Mouse (Mus musculus): Measurements from ENCODE around the gene Alkbh3. TPM values are rescaled to one million over a fixed set of nuclear protein-coding genes. Genes with fewer than 3 reads are reported as not detected.
A peak's percentile ranks its signal among the peaks of the same experiment; 100 is the strongest.

Gene Alkbh3
- total RNA-seq, 2 experiments from 2014 or later: 67.6 to 70.5 TPM

GRCm38 (mm10) chr2:93956331-93956801 lies 54.2 kb downstream of the Alkbh3 start:
- DNase-seq (ENCODE audit: low spot score in 2 of 2): peak in 1 of 2 experiments; percentile 56

DNA sequence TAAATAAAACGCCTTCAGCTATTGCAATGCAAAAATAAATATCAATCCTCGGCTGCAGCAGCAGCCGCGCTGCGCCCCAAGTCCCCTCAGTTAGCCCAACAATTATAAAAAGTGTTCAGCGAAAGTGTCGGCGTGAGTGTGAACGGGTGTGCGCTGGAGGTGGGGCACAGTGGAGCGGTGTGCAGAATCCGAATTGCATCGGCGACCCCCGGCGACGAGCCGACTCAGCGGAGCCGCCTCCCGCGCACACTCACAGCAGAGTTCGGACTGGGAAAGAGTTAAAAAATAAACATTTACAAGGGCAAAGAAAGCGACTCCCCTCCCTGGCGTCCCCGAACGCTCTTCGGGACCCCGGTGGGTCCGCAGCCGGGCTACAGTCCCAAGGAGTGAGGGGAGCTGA lies 54.7 kb downstream of the Alkbh3 start:
- no peak for DNase-seq (ENCODE audit: low spot score in 2 of 2)

DNA sequence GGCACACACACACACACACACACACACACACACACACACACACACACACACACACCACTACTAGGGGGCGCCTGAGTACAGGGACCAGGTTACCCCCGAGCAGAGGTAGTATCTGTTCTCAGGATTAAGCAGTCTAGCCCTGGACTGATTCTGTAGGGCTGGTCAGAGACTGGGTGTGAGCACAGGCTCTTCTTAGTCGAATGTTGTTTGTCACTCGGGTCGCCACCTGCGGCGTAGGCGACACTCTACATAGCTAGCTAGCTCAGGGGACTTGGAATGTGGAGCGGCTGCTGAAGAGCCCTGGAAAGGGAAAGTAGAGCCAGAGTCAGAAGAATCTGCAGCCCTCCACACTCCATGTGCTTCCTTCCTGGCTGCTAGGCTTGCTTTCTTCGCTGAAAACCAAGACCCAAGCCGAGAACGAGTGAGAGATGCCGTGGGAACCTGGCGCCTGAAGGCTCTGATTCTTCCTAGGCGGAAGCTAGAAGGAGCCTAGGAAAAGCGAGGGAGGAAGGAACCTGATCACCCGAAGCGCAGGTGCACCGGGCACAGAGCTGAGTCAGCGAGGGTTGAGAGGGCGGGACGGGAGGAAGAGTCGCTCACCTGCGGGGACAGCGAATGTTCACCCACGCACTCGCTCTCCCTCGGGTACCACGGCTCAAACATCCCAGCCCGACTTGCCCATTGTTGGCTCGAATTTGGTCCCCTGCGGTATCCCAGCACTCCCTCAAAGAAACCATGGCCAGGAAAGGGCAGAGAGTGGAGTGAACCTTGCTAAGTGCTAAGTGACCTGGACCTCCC lies 55.6 kb downstream of the Alkbh3 start:
- DNase-seq (ENCODE audit: low spot score in 2 of 2): no peak

DNA sequence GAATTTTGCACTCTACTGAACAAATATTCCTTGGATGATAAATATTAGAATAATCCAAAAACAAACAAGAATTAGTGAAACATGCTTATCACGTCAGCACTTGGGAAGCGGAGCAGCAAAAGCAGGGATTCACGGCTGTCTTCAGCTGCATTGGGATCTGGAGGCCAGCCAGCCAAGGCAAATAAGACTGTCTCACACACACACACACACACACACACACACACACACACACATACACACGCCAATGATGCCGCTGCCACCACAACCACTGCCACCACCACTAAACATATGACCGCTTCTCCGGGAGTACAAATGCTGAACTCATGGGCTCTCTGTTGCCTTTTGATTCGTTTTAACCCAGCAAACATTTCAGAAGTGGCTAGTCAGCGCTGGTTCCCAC lies 56.9 kb downstream of the Alkbh3 start:
- DNase-seq (ENCODE audit: low spot score in 2 of 2): no peak

DNA sequence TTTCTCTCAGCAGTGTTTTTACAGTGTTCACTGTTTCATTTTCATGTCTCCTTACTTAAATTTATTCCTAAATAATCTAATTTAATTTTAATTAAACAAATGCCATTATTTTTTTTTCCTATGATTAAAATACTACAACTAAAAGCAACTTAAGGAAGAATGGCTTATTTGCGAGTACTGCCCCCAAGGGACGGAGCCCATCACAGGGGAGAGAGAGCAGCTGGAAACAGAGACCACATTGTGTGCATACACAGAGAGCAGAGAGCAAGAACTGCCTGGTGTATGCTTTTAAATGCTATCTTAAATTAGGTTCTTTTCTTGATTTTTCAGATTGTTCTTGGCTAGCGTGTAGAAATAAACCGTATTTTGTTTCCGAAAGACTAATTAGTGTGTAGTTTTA lies 63.6 kb downstream of the Alkbh3 start:
- DNase-seq (ENCODE audit: low spot score in 2 of 2): no peak

GRCm38 (mm10) chr2:93944855-93945254 lies 65.8 kb downstream of the Alkbh3 start:
- no peak for DNase-seq (ENCODE audit: low spot score in 2 of 2)

- no peak for DNase-seq (ENCODE audit: low spot score in 2 of 2)
These were observed 66.5 kb downstream of the Alkbh3 start for GRCm38 (mm10) chr2:93944099-93944498.

DNA sequence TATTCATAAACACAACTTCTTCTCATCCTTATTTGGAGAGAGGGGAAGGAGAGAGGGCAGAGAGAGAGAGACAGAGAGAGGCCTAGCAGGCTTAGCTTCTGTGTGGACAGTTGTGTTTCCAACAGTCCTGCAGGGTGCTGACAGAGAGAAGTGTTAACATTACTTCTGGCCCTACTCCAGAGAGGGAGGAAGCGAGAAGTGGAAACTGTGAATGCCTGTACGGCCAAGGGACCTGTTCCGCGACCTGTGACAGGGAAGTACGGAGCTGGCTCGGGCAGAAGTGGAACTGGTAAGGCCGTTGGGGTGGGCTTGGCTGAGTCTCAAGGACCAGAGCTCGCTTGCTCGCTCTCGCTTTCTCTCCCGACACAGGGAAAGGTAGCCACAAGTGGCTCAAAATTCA lies 68.9 kb downstream of the Alkbh3 start:
- DNase-seq (ENCODE audit: low spot score in 2 of 2): no peak

DNA sequence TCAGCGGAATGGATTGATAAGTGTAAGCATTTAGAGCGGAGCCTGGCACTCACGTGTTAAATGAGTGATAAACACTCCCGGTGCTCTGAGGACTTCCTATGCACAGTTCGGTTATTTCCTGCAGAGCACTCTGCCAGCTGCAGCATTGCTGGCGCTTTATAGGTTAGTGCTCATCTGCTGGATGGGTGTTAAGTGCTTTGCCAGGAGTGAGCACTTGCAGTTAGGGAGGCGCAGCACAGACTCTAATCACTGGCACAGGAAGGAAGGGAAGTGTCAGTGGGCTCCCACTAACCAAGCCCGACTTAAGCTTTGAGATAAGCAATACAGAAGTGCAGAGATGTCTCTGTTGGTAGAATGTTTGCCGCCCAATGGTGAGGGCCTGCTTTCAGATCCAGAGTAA lies 72.1 kb downstream of the Alkbh3 start:
- no peak for DNase-seq (ENCODE audit: low spot score in 2 of 2)

Other genes starting within 250 kb of the Alkbh3 start
- gene Ext2, start 188.2 kb downstream of the Alkbh3 start, total RNA-seq (2021): 10 to 100 TPM; 61.4 to 65.5 TPM
- gene Accs, start 160.9 kb downstream of the Alkbh3 start, total RNA-seq (2021): 10 to 100 TPM; 11.2 to 12.2 TPM
- not detected for gene Accsl, start 141.7 kb downstream of the Alkbh3 start, total RNA-seq (2021)
- 10 to 100 TPM; 29.8 to 35.1 TPM for gene Gm13889, start 53.6 kb downstream of the Alkbh3 start, total RNA-seq (2021)
- gene Gm27027, start 14.5 kb downstream of the Alkbh3 start, total RNA-seq (2021): not detected
- gene Hsd17b12, start 147.2 kb upstream of the Alkbh3 start, total RNA-seq (2021): 10 to 100 TPM; 31.3 to 31.6 TPM